Mouse (Mus musculus) heart, embryonic 11.5 days (tissue): ENCODE data around the gene Pafah1b2. TPM values are rescaled to one million over a fixed set of nuclear protein-coding genes. Genes with fewer than 3 reads are reported as not detected.
A peak's percentile ranks its signal among the peaks of the same experiment; 100 is the strongest.

Experiments
- ATAC-seq: fragments of 200-750 bp; cut with Nextera tagmentation; replicated peaks from 2 replicates; pipeline ENCODE4 v1.8.0; 2017; ENCODE audit warnings: moderate library complexity; ENCODE audit not compliant: insufficient number of reproducible peaks, low FRiP score, low TSS enrichment
- H3K27ac ChIP-seq: fragments of 300-500 bp; sonication (generic); 2 replicates; pipeline ENCODE4 v1.5.1; 2014; ENCODE audit warnings: mild to moderate bottlenecking, low read depth, low read length
- H3K27me3 ChIP-seq: fragments of 300-500 bp; sonication (generic); 2 replicates; pipeline ENCODE4 v1.6.1; 2014; ENCODE audit warnings: mild to moderate bottlenecking, low read length, mixed read lengths; ENCODE audit not compliant: control insufficient read depth, insufficient read depth
- H3K36me3 ChIP-seq: fragments of 300-500 bp; sonication (generic); 2 replicates; pipeline ENCODE4 v1.6.1; 2014; ENCODE audit warnings: mild to moderate bottlenecking, low read length, moderate library complexity, mixed read lengths; ENCODE audit not compliant: control insufficient read depth, insufficient read depth
- H3K4me1 ChIP-seq: fragments of 300-500 bp; sonication (generic); 2 replicates; pipeline ENCODE4 v1.6.1; 2014; ENCODE audit warnings: low read length; ENCODE audit not compliant: control insufficient read depth, insufficient read depth
- H3K4me2 ChIP-seq: fragments of 300-500 bp; sonication (generic); 2 replicates; pipeline ENCODE4 v1.6.1; 2014; ENCODE audit warnings: mild to moderate bottlenecking, moderate library complexity
- H3K4me3 ChIP-seq: fragments of 300-500 bp; sonication (generic); 2 replicates; pipeline ENCODE4 v1.5.1; 2014; ENCODE audit warnings: low read depth, low read length
- H3K9ac ChIP-seq: fragments of 300-500 bp; sonication (generic); 2 replicates; pipeline ENCODE4 v1.6.1; 2014; ENCODE audit warnings: mild to moderate bottlenecking, low read depth, low read length, moderate library complexity
- H3K9me3 ChIP-seq: fragments of 300-500 bp; sonication (generic); replicated peaks from 2 replicates; pipeline ENCODE4 v1.6.1; 2016; ENCODE audit warnings: low read length; ENCODE audit not compliant: control insufficient read depth
- WGBS: fragments of 180-500 bp; shearing (Covaris S2); extraction: QIAGEN DNeasy Blood & Tissue Kit; methylation state at CpG from one replicate; pipeline ENCODE4 v1.1.7; 2014; ENCODE audit not compliant: insufficient replicate concordance; 5-methylcytosine and 5-hydroxymethylcytosine counted together
- polyA plus RNA-seq: library from polyadenylated mRNA; unstranded; fragments of >200 nt; fragmentation: Nextera tagmentation; extraction: Ambion mirVana; gene quantifications from 2 replicates; pipeline ENCODE4 v1.2.1, GENCODE M21; 2014

Gene Pafah1b2
- polyA plus RNA-seq, 1 experiment from 2014 or later: 155 TPM

GRCm38 (mm10) chr9:45938088-45938487 lies 74.4 kb downstream of the Pafah1b2 start:
- H3K36me3 ChIP-seq: peaks cover 19% of the 10 kb centered on the region
- H3K4me3 ChIP-seq: no peak overlapping the region
- no peak overlapping the region for H3K27ac ChIP-seq
- no peak overlapping the region for H3K9ac ChIP-seq
- WGBS: 90% methylated on average over 8 of the region's 8 CpGs
- H3K4me2 ChIP-seq: no peak overlapping the region
- ATAC-seq: no peak
- H3K27me3 ChIP-seq: no peaks in the 10 kb centered on the region
- peaks cover 18% of the 10 kb centered on the region for H3K4me1 ChIP-seq
- no peaks in the 10 kb centered on the region for H3K9me3 ChIP-seq

- no peaks in the 10 kb centered on the region for H3K27me3 ChIP-seq
- H3K27ac ChIP-seq: peak overlapping the region; percentile 74
- H3K4me1 ChIP-seq: peaks cover 24% of the 10 kb centered on the region
- WGBS: 20% methylated on average over 3 of the region's 3 CpGs
- no peak overlapping the region for H3K4me2 ChIP-seq
- ATAC-seq: no peak; the same call in 1 of the 2 replicates
- H3K9ac ChIP-seq: no peak overlapping the region
- no peak overlapping the region for H3K4me3 ChIP-seq
- H3K36me3 ChIP-seq: peaks cover 8% of the 10 kb centered on the region; the same call in 1 of the 2 replicates
- no peaks in the 10 kb centered on the region for H3K9me3 ChIP-seq
These were observed 75.6 kb downstream of the Pafah1b2 start for GRCm38 (mm10) chr9:45936883-45937282.

- Histone ChIP-seq H3K36me3 (peaks cover 14% of the 10 kb centered on the region), H3K4me2 (peak within 1 kb of the TSS; percentile 62), H3K9me3 (no peaks in the 10 kb centered on the region), H3K9ac (peak within 1 kb of the TSS; percentile 68), H3K4me3 (peak within 1 kb of the TSS; percentile 38), H3K27ac (peak within 1 kb of the TSS; percentile 74), H3K27me3 (no peaks in the 10 kb centered on the region), H3K4me1 (peaks cover 24% of the 10 kb centered on the region)
- ATAC-seq: peak; percentile 61; the same call in 1 of the 2 replicates
- 4% methylated on average over 21 of the region's 21 CpGs for WGBS
These were observed 76.8 kb downstream of the Pafah1b2 start, which contains the start of gene Tagln for GRCm38 (mm10) chr9:45935628-45936210. Tagln (minus strand) TSS chr9:45936058.

GRCm38 (mm10) chr9:45932571-45933415 lies 79.7 kb downstream of the Pafah1b2 start:
- 0 out of 2 replicates have a peak overlapping the region, but pooled peaks have one; percentile 5 for H3K4me3 ChIP-seq
- peak overlapping the region; percentile 62 for H3K4me2 ChIP-seq

GRCm38 (mm10) chr9:45931958-45932357 lies 80.5 kb downstream of the Pafah1b2 start:
- no peaks in the 10 kb centered on the region for H3K27me3 ChIP-seq
- peaks cover 24% of the 10 kb centered on the region for H3K4me1 ChIP-seq
- no peak for ATAC-seq

More at GRCm38 (mm10) chr9:45932571-45933415, 79.7 kb downstream of the Pafah1b2 start:
- ATAC-seq: no peak
- H3K9me3 ChIP-seq: no peaks in the 10 kb centered on the region
- H3K36me3 ChIP-seq: peaks cover 15% of the 10 kb centered on the region
- 0 out of 2 replicates have a peak overlapping the region, but pooled peaks have one; percentile 47 for H3K9ac ChIP-seq
- WGBS: 57% methylated on average over 11 of the region's 11 CpGs
- peaks cover 24% of the 10 kb centered on the region for H3K4me1 ChIP-seq
- no peak overlapping the region for H3K27ac ChIP-seq
- H3K27me3 ChIP-seq: no peaks in the 10 kb centered on the region

GRCm38 (mm10) chr9:45929285-45929684 lies 83.2 kb downstream of the Pafah1b2 start:
- H3K4me3 ChIP-seq: no peak overlapping the region
- ATAC-seq: no peak
- WGBS: 87% methylated on average over 5 of the region's 5 CpGs

More at GRCm38 (mm10) chr9:45931958-45932357, 80.5 kb downstream of the Pafah1b2 start:
- H3K36me3 ChIP-seq: peaks cover 20% of the 10 kb centered on the region
- 79% methylated on average over 1 of the region's 1 CpGs for WGBS
- no peaks in the 10 kb centered on the region for H3K9me3 ChIP-seq
- H3K4me2 ChIP-seq: no peak overlapping the region
- H3K27ac ChIP-seq: no peak overlapping the region
- H3K4me3 ChIP-seq: no peak overlapping the region
- no peak overlapping the region for H3K9ac ChIP-seq

GRCm38 (mm10) chr9:45919895-45920294 lies 92.6 kb downstream of the Pafah1b2 start:
- 45% methylated on average over 1 of the region's 1 CpGs for WGBS
- no peaks in the 10 kb centered on the region for H3K9me3 ChIP-seq
- H3K9ac ChIP-seq: no peak overlapping the region
- no peaks in the 10 kb centered on the region for H3K4me1 ChIP-seq
- H3K36me3 ChIP-seq: peaks cover 30% of the 10 kb centered on the region
- no peaks in the 10 kb centered on the region for H3K27me3 ChIP-seq
- no peak for ATAC-seq
- no peak overlapping the region for H3K27ac ChIP-seq
- no peak overlapping the region for H3K4me2 ChIP-seq
- no peak overlapping the region for H3K4me3 ChIP-seq

More at GRCm38 (mm10) chr9:45929285-45929684, 83.2 kb downstream of the Pafah1b2 start:
- Histone ChIP-seq H3K4me1 (peaks cover 7% of the 10 kb centered on the region), H3K36me3 (peaks cover 20% of the 10 kb centered on the region), H3K9me3 (no peaks in the 10 kb centered on the region), H3K4me2 (no peak overlapping the region), H3K27me3 (no peaks in the 10 kb centered on the region), H3K27ac (no peak overlapping the region), H3K9ac (no peak overlapping the region)

GRCm38 (mm10) chr9:45917041-45917934 lies 95.2 kb downstream of the Pafah1b2 start:
- H3K9ac ChIP-seq: no peak overlapping the region
- H3K27ac ChIP-seq: no peak overlapping the region
- no peak overlapping the region for H3K4me2 ChIP-seq
- H3K27me3 ChIP-seq: no peaks in the 10 kb centered on the region
- no peak overlapping the region for H3K4me3 ChIP-seq
- no peak for ATAC-seq
- no peaks in the 10 kb centered on the region for H3K4me1 ChIP-seq
- H3K36me3 ChIP-seq: peaks cover 26% of the 10 kb centered on the region
- WGBS: 88% methylated on average over 5 of the region's 5 CpGs
- no peaks in the 10 kb centered on the region for H3K9me3 ChIP-seq
